Mouse (Mus musculus) limb, embryonic 10.5 days (tissue): ENCODE measurements around the gene Vps52. TPM values are rescaled to one million over a fixed set of nuclear protein-coding genes. Genes with fewer than 3 reads are reported as not detected.
A peak's percentile ranks its signal among the peaks of the same experiment; 100 is the strongest.
"Not testable (repeated sequence)": the region's sequence is repeated elsewhere in the genome, so short reads cannot be mapped to it uniquely, and the experiment has no call there.

Experiments used
- DNase-seq: peaks from one replicate; pipeline ENCODE4 v3.0.0-alpha.2; 2017; ENCODE audit warnings: low spot score
- H3K27ac ChIP-seq: fragments of 300-500 bp; sonication (generic); 2 replicates; pipeline ENCODE4 v1.5.1; 2016; ENCODE audit warnings: mild to moderate bottlenecking
- H3K27me3 ChIP-seq: fragments of 300-500 bp; sonication (generic); 2 replicates; pipeline ENCODE4 v1.6.1; 2016; ENCODE audit warnings: low read depth, mild to moderate bottlenecking; ENCODE audit not compliant: poor library complexity, severe bottlenecking
- H3K36me3 ChIP-seq: fragments of 300-500 bp; sonication (generic); 2 replicates; pipeline ENCODE4 v1.6.1; 2016; ENCODE audit warnings: mild to moderate bottlenecking, moderate library complexity
- H3K4me1 ChIP-seq: fragments of 300-500 bp; sonication (generic); 2 replicates; pipeline ENCODE4 v1.6.1; 2016
- H3K4me3 ChIP-seq: fragments of 300-500 bp; sonication (generic); 2 replicates; pipeline ENCODE4 v1.5.1; 2016; ENCODE audit warnings: mild to moderate bottlenecking, moderate library complexity
- H3K9me3 ChIP-seq: fragments of 300-500 bp; sonication (generic); replicated peaks from 2 replicates; pipeline ENCODE4 v1.6.1; 2016; ENCODE audit warnings: mild to moderate bottlenecking
- WGBS: fragments of 180-500 bp; shearing (Covaris S2); methylation state at CpG from one replicate; pipeline ENCODE4 v1.1.7; 2016; 5-methylcytosine and 5-hydroxymethylcytosine counted together
- polyA plus RNA-seq: library from polyadenylated mRNA; unstranded; fragments of >200 nt; fragmentation: Nextera tagmentation; extraction: Ambion mirVana; gene quantifications from 2 replicates; pipeline ENCODE4 v1.2.1, GENCODE M21; 2016

The Vps52 gene
- polyA plus RNA-seq, 1 experiment from 2014 or later = 49.8 TPM

DNA sequence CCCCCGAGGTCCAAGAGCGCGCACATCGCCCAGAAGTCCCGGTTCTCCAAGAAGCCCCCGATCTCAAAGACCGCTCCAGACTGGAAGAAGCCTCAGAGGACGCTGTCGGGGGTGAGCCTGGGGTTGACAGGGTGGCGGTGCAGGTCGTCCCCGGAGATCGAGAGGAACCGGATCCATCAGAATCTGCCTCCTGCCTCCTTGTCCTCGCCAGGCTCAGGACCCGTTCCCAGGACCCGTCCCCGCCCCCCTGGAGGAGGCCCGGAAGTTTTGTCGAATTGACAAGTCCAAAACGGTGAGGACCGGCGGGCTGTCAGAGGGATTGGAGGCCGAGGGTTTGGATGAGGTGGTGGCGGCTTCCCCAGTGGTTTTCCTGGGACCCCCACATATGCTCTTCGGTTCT is 14.6 kb upstream of the Vps52 start:
- H3K27me3 ChIP-seq = no peaks in the 10 kb centered on the region
- H3K36me3 ChIP-seq = peaks cover 74% of the 10 kb centered on the region
- DNase-seq = no peak
- H3K4me1 ChIP-seq = peaks cover 24% of the 10 kb centered on the region
- H3K27ac ChIP-seq = peak overlapping the region; percentile 86
- no peaks in the 10 kb centered on the region for H3K9me3 ChIP-seq
- WGBS = 2% methylated on average over 26 of the region's 26 CpGs
- H3K4me3 ChIP-seq = peak overlapping the region; percentile 90

DNA sequence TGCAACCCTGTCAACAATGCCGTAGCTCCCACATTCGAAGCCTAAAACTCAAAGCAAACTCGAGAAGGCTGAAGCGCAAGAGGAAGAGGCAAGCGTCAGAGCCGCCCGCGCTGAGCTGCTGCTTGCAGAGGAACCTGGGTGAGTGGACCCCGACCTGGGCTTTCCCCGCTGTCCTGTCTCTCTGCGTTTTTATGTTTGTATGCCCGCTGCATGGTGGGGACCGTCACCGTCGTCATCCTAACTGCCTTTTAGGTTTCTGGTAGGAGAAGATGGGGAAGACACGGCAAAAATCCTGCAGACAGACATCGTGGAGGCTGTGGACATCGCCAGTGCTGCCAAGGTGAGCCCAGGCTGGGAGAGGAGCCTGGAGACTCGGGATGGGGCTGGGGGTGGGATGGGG is 14.2 kb upstream of the Vps52 start:
- H3K4me3 ChIP-seq = peak overlapping the region; percentile 90
- no peak overlapping the region for H3K27ac ChIP-seq
- DNase-seq = no peak
- peaks cover 24% of the 10 kb centered on the region for H3K4me1 ChIP-seq
- no peaks in the 10 kb centered on the region for H3K27me3 ChIP-seq
- H3K9me3 ChIP-seq = no peaks in the 10 kb centered on the region
- 60% methylated on average over 19 of the region's 19 CpGs for WGBS
- H3K36me3 ChIP-seq = peaks cover 74% of the 10 kb centered on the region

DNA sequence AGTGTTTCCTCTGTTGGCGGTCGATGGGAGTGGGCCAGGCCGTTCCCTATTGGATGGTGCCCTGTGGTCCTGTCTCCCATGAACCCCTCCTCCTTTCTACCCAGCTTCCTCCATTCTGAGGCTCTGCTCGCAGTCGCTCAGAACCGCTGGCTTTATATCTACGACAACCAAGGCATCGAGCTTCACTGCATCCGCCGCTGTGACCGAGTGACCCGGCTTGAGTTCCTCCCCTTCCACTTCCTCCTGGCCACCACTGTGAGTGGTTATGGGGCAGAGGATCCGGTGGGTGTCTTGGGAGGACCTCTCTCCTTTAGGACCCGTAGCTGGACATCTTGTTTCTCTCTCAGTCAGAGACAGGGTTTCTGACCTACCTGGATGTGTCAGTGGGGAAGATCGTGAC is 12.2 kb upstream of the Vps52 start:
- no peak for DNase-seq
- H3K36me3 ChIP-seq = peaks cover 75% of the 10 kb centered on the region
- no peaks in the 10 kb centered on the region for H3K27me3 ChIP-seq
- H3K4me1 ChIP-seq = peaks cover 24% of the 10 kb centered on the region
- H3K9me3 ChIP-seq = no peaks in the 10 kb centered on the region
- 96% methylated on average over 15 of the region's 15 CpGs for WGBS
- H3K27ac ChIP-seq = no peak overlapping the region
- H3K4me3 ChIP-seq = no peak overlapping the region

DNA sequence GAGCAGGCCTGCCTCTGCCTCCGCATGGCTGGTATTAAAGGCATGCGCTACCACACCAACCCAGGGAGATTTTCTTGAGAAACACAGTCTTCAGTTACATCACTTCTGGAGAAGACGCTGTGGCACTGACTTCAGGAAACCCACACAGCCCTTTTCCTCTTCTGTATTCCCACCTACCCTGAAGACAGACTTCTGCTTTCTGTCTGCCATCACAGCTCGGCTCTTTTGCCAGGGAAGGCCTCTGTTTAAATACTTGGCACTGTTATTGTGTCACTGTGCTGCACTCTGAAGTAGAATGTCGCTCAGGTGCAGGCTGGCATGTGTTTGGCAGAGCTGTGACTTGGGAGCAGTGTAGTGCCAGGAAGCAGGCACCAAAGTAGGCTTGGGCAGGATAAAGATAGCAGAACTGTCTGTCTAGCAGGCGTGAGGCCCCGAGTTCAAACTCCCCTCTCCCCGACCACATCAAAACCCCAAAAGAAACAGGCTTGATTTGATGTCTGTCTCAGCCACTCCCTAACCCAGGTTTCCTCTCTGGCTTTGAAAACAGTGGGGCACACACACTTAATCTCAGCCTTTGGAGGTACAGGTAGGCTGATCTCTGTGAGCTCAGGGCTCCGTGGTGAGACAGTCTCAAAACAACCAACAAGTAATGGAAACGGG is 8.1 kb upstream of the Vps52 start:
- Histone ChIP-seq H3K27me3 (no peaks in the 10 kb centered on the region), H3K4me3 (no peak overlapping the region), H3K9me3 (no peaks in the 10 kb centered on the region), H3K4me1 (peaks cover 30% of the 10 kb centered on the region), H3K36me3 (peaks cover 96% of the 10 kb centered on the region), H3K27ac (no peak overlapping the region)
- WGBS = 97% methylated on average over 10 of the region's 10 CpGs
- no peak for DNase-seq

DNA sequence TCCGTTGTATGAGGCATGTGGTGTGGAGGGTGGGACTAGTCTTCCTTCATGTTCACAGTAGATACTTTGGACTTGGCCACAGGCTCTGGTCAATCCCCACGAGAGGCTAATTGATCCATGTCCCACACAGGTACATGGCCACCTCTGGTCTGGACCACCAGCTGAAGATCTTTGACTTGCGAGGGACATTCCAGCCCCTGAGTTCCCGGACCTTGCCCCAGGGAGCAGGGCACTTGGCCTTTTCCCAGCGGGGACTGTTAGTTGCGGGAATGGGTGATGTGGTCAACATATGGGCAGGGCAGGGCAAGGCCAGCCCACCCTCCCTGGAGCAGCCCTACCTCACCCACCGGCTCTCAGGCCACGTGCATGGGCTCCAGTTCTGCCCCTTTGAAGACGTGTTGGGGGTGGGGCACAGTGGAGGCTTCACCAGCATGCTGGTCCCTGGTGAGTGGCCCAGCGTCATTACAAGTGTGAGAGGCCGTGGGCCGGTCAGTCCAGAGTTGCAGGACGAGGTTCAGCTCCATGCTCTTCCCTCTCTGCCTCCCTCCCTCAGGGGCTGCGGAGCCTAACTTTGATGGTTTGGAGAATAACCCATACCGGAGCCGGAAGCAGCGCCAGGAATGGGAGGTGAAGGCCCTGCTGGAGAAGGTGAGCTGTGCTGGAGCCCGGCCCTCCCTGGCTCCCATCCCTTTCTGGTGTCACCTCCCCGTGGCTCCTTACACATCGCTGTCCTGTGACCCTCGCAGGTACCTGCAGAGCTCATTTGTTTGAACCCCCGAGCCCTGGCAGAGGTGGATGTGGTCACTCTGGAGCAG is 7.3 kb upstream of the Vps52 start:
- no peaks in the 10 kb centered on the region for H3K9me3 ChIP-seq
- no peak for DNase-seq
- no peak overlapping the region for H3K27ac ChIP-seq
- WGBS = 87% methylated on average over 22 of the region's 22 CpGs
- no peak overlapping the region for H3K4me3 ChIP-seq
- H3K27me3 ChIP-seq = no peaks in the 10 kb centered on the region
- peaks cover 96% of the 10 kb centered on the region for H3K36me3 ChIP-seq
- H3K4me1 ChIP-seq = peaks cover 37% of the 10 kb centered on the region

DNA sequence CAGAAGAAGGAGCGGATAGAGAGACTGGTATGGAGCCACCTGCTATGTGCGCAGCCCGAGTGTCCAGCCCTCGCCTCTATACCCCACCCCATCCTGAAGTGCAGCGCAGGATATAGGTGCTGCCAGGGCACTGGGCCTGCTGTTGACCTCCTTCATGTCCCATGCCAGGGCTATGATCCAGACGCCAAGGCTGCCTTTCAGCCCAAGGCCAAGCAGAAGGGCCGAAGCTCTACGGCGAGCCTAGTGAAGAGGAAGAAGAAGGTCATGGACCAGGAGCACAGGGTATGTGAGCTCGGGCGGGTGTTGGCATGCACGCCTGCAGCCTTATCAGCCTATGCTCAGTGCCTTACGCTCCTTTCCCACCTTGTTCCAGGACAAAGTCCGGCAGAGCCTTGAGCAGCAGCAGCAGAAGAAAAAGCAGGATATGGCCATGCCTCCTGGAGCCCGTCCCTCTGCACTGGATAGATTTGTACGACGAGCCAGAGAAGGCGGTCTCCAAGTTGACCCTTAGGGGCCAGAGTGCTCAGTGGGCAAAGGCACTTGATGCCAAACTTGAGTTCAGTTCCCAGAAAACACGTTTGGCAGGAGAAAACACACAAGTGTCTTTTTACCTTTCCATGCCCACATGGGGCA is 6.6 kb upstream of the Vps52 start:
- no peak overlapping the region for H3K27ac ChIP-seq
- H3K27me3 ChIP-seq = no peaks in the 10 kb centered on the region
- no peaks in the 10 kb centered on the region for H3K9me3 ChIP-seq
- H3K4me1 ChIP-seq = peaks cover 44% of the 10 kb centered on the region
- WGBS = 92% methylated on average over 19 of the region's 19 CpGs
- no peak for DNase-seq
- no peak overlapping the region for H3K4me3 ChIP-seq
- peaks cover 97% of the 10 kb centered on the region for H3K36me3 ChIP-seq

DNA sequence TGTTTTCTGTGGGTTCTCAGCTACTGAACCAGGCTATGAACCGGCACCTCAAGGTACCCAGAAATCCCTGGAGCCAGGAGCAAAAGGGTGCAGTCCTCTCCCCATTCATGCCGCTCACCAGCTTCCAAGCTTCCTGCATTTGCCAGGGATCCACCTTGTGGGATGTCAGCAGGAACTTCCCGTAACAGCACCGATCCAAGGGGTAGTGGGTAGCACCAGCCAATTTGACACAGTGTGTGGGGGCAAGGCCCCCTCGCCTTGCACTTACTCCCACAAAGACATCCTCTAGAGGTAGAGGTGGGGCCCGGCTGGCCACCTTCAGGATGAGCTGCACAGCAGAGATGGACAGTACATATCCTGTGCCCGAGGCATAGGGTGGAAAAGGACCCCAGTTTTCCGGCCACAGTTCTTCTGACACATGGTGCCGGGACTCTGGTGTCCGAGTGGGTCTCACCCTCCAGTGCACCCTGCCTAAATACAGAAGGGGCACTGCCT is 5.4 kb upstream of the Vps52 start:
- Histone ChIP-seq H3K36me3 (peaks cover 93% of the 10 kb centered on the region), H3K4me1 (peaks cover 51% of the 10 kb centered on the region), H3K4me3 (peak overlapping the region; percentile 99), H3K27me3 (no peaks in the 10 kb centered on the region), H3K27ac (peak overlapping the region; percentile 88; the same call in 1 of the 2 replicates), H3K9me3 (no peaks in the 10 kb centered on the region)
- 76% methylated on average over 10 of the region's 10 CpGs for WGBS
- no peak for DNase-seq

DNA sequence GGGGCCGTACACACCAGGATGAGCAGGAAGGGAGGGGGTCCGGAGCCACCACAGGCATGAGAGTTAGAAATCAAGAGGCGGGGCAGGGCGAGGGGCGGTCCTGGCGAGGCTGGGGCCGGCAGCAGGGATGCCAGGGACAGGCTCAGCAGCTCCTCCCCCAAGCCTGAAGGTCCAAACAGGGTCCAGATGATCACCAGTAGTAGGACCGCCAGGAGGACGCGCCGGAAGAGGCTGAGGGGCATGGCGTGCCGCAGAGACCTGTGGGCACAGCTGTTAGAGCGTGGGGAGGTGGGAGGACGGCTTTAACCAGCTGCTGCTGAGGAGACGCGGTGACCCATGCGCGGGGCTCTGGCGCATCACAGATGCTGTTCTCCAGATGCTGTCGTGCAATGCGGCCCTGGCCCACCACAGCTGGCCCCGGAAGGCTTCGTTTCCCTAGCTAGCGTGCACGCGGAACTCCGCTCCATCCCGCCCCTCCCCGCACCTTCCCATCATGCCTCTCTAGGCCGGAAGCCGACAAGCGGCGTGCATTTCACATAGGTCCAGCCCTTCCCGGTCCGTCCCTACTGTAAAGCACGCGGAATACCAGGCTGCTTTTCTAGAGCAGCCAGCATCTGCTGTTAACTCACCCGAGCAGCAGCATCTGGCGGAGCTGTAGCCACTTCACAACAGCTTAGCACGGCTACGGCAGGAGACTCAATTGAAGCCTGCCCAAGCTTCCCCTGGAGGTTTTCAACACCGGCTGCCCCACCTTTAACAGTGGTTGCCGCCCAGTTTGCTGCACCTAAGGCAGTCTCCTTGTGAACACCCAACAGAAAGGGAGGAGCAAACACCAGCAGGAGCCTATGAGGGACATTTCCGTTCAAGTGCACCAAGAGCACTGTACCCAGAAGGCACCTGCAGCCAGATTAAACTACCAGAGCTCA is 4.3 kb upstream of the Vps52 start, which contains the start of gene B3galt4:
Gene B3galt4, minus strand, starts transcription at position 468 of the 926 bp plus-strand sequence.
- no peaks in the 10 kb centered on the region for H3K9me3 ChIP-seq
- peaks cover 53% of the 10 kb centered on the region for H3K4me1 ChIP-seq
- peak within 1 kb of the TSS; percentile 88 for H3K27ac ChIP-seq
- 1% methylated on average over 45 of the region's 45 CpGs for WGBS
- H3K4me3 ChIP-seq = peak within 1 kb of the TSS; percentile 99
- peak; percentile 92 for DNase-seq
- no peaks in the 10 kb centered on the region for H3K27me3 ChIP-seq
- H3K36me3 ChIP-seq = peaks cover 82% of the 10 kb centered on the region

DNA sequence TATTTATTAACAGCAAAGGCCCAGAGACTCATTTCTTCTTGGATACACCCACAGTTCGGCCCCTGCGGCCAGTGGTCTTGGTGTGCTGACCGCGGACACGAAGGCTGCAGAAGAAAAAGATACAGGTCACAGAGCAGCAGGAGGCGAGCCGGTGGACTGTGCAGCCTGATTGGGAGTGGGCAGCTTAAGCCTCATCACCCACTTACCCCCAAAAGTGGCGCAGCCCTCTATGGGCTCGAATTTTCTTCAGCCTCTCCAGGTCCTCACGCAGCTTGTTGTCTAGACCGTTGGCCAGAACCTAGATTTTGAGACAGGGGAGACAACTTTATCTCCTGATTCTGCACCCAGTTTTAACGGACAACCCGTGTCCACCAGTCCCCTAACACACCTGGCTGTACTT is 3.6 kb upstream of the Vps52 start:
- not testable (repeated sequence) for H3K27me3 ChIP-seq, H3K9me3 ChIP-seq, H3K27ac ChIP-seq, DNase-seq
- Histone ChIP-seq H3K36me3 (peaks cover 76% of the 10 kb centered on the region), H3K4me3 (peak overlapping the region; percentile 99), H3K4me1 (peaks cover 59% of the 10 kb centered on the region)
- WGBS = 80% methylated on average over 13 of the region's 13 CpGs

DNA sequence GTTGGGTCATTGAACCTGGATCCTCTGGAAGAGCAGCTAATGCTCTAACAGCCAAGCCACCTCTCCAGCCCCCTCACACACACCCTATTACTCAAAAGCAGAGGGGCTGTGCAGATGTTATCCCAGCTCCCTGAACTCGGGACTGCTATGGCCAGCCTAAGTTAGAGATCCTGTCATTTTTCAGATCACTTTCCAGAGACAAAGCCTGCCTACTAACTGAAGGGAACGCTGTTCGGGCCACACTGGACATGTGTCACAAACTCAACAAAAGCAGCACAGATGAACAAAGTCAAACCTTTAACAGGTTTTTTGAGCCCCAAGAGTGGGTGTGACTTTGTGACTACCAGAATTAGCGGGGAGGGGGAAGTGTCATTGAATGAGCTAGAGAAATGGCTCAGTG is 2.7 kb upstream of the Vps52 start:
- H3K4me3 ChIP-seq = peak overlapping the region; percentile 99
- H3K9me3 ChIP-seq = no peaks in the 10 kb centered on the region
- peaks cover 69% of the 10 kb centered on the region for H3K36me3 ChIP-seq
- H3K27me3 ChIP-seq = no peaks in the 10 kb centered on the region
- 84% methylated on average over 4 of the region's 4 CpGs for WGBS
- peaks cover 66% of the 10 kb centered on the region for H3K4me1 ChIP-seq
- no peak overlapping the region for H3K27ac ChIP-seq
- no peak for DNase-seq

DNA sequence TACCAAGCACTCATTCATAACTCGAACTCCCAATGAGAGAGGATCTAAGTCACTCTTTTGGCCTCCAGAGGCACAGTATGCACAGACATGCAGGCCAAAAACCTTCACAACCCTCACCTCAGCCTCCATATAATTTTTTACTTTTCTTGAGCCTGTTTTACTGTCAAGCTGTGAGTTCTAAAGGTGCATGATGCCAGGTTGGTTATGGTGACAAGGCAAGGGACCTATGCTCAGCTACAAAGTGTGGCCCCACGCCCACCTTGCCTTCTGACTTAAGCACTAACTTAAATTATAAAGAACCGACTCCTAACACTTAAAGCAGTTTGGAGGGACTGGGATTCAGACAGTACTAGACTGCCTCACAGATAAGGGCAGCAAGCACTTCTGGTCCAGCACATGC is 2.3 kb upstream of the Vps52 start:
- no peaks in the 10 kb centered on the region for H3K27me3 ChIP-seq
- no peaks in the 10 kb centered on the region for H3K9me3 ChIP-seq
- no peak for DNase-seq
- H3K36me3 ChIP-seq = peaks cover 69% of the 10 kb centered on the region
- H3K27ac ChIP-seq = no peak overlapping the region
- WGBS = 77% methylated on average over 3 of the region's 3 CpGs
- H3K4me3 ChIP-seq = peak overlapping the region; percentile 99
- H3K4me1 ChIP-seq = peaks cover 66% of the 10 kb centered on the region

DNA sequence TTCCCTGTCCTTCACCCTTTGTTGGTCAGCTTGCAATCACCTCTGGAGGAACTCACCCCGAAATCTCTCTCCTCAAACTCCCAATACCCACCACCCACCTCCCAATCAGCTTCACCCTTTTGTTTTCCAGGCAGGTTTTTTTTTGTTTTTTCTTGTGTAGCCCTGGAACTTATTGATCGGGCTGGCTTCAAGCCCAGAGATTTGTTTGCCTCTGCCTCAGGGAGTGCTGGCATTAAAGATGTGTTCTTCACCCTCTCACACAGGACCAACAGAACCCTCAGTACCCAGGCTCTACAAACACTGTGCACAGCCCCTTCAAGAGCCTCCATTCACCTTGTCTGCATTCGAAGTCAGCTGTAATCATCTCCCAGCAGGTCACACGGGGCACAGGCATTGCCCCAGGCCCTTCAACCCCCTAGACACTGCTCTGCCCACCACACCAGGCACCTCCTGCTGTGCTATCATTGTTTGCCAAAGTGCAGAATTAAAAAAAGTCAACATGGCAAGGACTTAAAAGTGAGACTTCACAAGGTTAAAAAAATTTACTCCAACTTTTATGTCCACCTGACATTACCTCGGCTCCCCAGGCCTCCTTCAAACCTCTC is 1.5 kb upstream of the Vps52 start:
- no peak for DNase-seq
- H3K4me1 ChIP-seq = peaks cover 66% of the 10 kb centered on the region
- no peaks in the 10 kb centered on the region for H3K9me3 ChIP-seq
- H3K27me3 ChIP-seq = no peaks in the 10 kb centered on the region
- 46% methylated on average over 5 of the region's 5 CpGs for WGBS
- peak overlapping the region; percentile 99 for H3K4me3 ChIP-seq
- peaks cover 69% of the 10 kb centered on the region for H3K36me3 ChIP-seq
- peak overlapping the region; percentile 98 for H3K27ac ChIP-seq
